Mouse (Mus musculus): Measurements from ENCODE around the gene Olfr808.

Gene Olfr808

GRCm38 (mm10) chr10:129765182-129765581, at the start of gene Olfr808:
Gene Olfr808 (plus strand): TSS chr10:129765482.
- H3K27me3 ChIP-seq (ENCODE audit: control insufficient read depth, insufficient read depth, low read length, poor library complexity, severe bottlenecking), result no peaks in the 10 kb centered on the region
- DNase-seq (ENCODE audit: low read depth, low spot score), result no peak
- H3K36me3 ChIP-seq (ENCODE audit: control insufficient read depth, insufficient read depth, low read length, poor library complexity, severe bottlenecking), result no peaks in the 10 kb centered on the region

- DNase-seq (ENCODE audit: low read depth, low spot score), result no peak
- H3K27me3 ChIP-seq (ENCODE audit: control insufficient read depth, insufficient read depth, low read length, poor library complexity, severe bottlenecking), result no peaks in the 10 kb centered on the region
- H3K36me3 ChIP-seq (ENCODE audit: control insufficient read depth, insufficient read depth, low read length, poor library complexity, severe bottlenecking), result no peaks in the 10 kb centered on the region
These were observed 36.0 kb upstream of the Olfr808 start, which contains the start of gene Olfr805 for GRCm38 (mm10) chr10:129729275-129729674. Gene Olfr805 (minus strand): TSS chr10:129729375.

GRCm38 (mm10) chr10:129741821-129742220, 23.5 kb upstream of the Olfr808 start, which contains the start of gene Olfr806:
Gene Olfr806 (minus strand): TSS chr10:129741921.
- H3K27me3 ChIP-seq (ENCODE audit: control insufficient read depth, insufficient read depth, low read length, poor library complexity, severe bottlenecking), result no peaks in the 10 kb centered on the region
- no peaks in the 10 kb centered on the region for H3K36me3 ChIP-seq (ENCODE audit: control insufficient read depth, insufficient read depth, low read length, poor library complexity, severe bottlenecking)
- DNase-seq (ENCODE audit: low read depth, low spot score), result no peak

- Histone ChIP-seq H3K27me3 (ENCODE audit: control insufficient read depth, insufficient read depth, low read length, poor library complexity, severe bottlenecking) (no peaks in the 10 kb centered on the region), H3K36me3 (ENCODE audit: control insufficient read depth, insufficient read depth, low read length, poor library complexity, severe bottlenecking) (no peaks in the 10 kb centered on the region)
- no peak for DNase-seq (ENCODE audit: low read depth, low spot score)
These were observed 7.6 kb upstream of the Olfr808 start, which contains the start of gene Olfr807 for GRCm38 (mm10) chr10:129757693-129758092. Gene Olfr807 (minus strand): TSS chr10:129757793.

GRCm38 (mm10) chr10:129774338-129774737, 9.1 kb downstream of the Olfr808 start, which contains the start of gene Olfr809:
Gene Olfr809 (plus strand): TSS chr10:129774638.
- DNase-seq (ENCODE audit: low read depth, low spot score), result no peak
- H3K36me3 ChIP-seq (ENCODE audit: control insufficient read depth, insufficient read depth, low read length, poor library complexity, severe bottlenecking), result no peaks in the 10 kb centered on the region
- no peaks in the 10 kb centered on the region for H3K27me3 ChIP-seq (ENCODE audit: control insufficient read depth, insufficient read depth, low read length, poor library complexity, severe bottlenecking)

- H3K36me3 ChIP-seq (ENCODE audit: control insufficient read depth, insufficient read depth, low read length, poor library complexity, severe bottlenecking), result no peaks in the 10 kb centered on the region
- H3K27me3 ChIP-seq (ENCODE audit: control insufficient read depth, insufficient read depth, low read length, poor library complexity, severe bottlenecking), result no peaks in the 10 kb centered on the region
- DNase-seq (ENCODE audit: low read depth, low spot score), result no peak
These were observed 12.8 kb downstream of the Olfr808 start for GRCm38 (mm10) chr10:129778123-129778522.

GRCm38 (mm10) chr10:129794817-129795216, 29.5 kb downstream of the Olfr808 start, which contains the start of gene Olfr810:
Gene Olfr810 (minus strand): TSS chr10:129794917.
- Histone ChIP-seq H3K27me3 (ENCODE audit: control insufficient read depth, insufficient read depth, low read length, poor library complexity, severe bottlenecking) (no peaks in the 10 kb centered on the region), H3K36me3 (ENCODE audit: control insufficient read depth, insufficient read depth, low read length, poor library complexity, severe bottlenecking) (no peaks in the 10 kb centered on the region)
- no peak for DNase-seq (ENCODE audit: low read depth, low spot score)

- DNase-seq (ENCODE audit: low read depth, low spot score), result no peak
These were observed 39.0 kb downstream of the Olfr808 start, which contains the start of gene Olfr811 for GRCm38 (mm10) chr10:129804296-129804695. Gene Olfr811 (minus strand): TSS chr10:129804396.

More at GRCm38 (mm10) chr10:129804296-129804695, 39.0 kb downstream of the Olfr808 start, which contains the start of gene Olfr811:
- Histone ChIP-seq H3K27me3 (ENCODE audit: control insufficient read depth, insufficient read depth, low read length, poor library complexity, severe bottlenecking) (no peaks in the 10 kb centered on the region), H3K36me3 (ENCODE audit: control insufficient read depth, insufficient read depth, low read length, poor library complexity, severe bottlenecking) (no peaks in the 10 kb centered on the region)

All from splenic B cell, adult 2 months (primary cell).